Mouse (Mus musculus) cerebral cortex, adult 2 months (tissue): ENCODE results near the gene Amotl1.

Experiments used
- WGBS: fragments of 180-500 bp; shearing (Covaris S2); methylation state at CpG from one replicate; pipeline ENCODE4 v1.1.7; 2018; 5-methylcytosine and 5-hydroxymethylcytosine counted together

Amotl1 gene

DNA sequence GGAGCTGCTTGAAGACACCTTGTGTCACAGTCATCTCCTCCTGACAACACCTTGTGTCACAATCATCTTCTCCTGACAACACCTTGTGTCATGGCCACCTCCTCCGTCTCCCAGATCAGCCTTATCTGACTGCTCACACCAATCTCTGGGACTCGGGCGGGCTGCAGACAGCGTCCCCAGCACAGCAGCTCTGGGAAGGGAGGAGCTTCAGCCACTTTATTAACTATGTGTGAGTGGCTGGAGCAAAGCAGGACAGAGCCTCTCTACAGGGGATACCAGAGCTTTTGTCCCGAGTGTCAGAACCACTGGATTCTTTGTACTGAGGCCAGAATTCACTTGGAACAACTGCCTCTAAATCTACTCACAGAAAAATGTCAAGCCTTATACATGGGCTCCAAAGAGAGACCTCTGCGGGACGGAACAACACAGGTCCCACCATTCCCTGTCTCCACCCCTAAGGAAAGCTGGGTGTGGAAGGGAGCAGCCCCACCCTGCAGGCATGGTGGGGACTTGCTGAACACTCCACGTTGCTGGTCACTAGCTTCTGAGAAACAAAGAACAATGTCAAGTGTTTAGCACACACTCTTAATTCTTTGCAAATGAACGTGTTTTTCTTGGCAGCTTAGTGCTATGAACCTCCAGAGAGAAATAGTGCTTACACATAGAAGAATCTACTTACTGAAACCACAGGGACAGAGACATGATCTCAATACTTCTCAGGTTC is 100.7 kb downstream of the Amotl1 start:
- 68% methylated on average over 9 of the region's 9 CpGs for WGBS

DNA sequence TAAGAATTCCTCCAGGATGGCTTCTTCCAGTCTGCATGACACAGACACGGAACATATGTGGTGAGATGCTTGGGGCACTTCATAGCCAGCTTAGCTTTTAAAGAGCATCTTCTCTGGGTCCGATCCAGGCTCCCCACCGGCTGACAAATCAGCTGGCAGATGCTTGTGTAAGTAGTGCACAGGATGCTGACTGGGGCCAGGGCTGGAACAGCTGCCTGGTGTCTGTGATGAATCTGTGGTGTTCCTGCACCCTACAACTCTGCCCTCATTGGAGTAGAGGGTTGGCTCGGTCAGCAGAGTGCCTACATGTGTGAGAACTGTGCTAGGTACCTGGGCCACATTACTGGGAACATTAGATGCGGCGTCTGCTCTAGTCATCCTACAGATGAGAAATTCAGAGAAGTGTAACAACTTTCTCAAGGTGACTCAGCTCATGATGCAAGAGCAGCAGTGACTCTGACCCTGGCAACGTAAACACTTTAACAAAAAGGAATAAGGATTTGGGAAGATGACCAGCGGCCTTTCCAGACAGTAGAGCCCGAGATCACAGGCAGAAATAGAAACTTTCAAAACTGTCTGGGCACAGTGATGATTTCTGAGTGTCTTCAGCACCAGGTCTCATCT is 109.9 kb downstream of the Amotl1 start:
- 75% methylated on average over 9 of the region's 9 CpGs for WGBS

DNA sequence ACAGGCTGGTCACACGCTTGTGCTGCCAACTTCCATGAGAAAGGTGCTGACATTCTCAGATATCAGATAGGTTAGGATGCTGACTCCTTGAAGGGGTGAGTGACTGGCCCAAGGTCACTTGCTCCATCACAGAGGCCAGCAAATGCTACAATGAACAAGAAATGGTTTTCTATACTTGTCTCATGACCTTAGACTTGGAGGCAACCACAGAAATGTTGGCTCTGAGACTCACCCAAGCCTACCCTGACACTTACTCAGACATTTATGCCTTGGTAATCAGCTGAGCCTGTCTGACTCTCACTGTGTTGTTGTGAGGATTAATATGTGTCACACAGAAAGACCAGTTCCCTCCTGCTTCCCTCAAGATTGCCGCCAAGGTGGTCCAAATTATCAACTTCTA is 111.2 kb downstream of the Amotl1 start:
- WGBS: 99% methylated on average over 2 of the region's 2 CpGs

DNA sequence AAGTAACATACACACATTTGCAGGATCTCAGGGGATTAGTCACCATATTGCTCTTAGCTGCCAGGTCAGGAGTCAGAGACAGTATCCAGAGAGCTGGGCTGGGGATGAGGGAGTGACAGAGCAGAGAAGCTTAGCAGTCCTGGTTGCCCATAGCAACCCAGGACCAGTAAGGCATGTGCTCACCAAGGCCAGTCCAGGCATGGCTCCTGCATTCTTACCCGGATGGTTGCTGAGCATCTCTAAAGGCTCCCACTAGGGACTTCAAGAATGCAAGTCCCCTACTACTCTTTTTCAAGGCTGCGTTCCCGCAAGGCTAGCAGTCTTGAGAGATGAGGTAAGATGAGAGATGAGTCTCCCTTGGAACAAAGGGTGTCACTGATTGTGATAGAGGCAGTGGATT is 112.6 kb downstream of the Amotl1 start:
- 43% methylated on average over 3 of the region's 3 CpGs for WGBS

DNA sequence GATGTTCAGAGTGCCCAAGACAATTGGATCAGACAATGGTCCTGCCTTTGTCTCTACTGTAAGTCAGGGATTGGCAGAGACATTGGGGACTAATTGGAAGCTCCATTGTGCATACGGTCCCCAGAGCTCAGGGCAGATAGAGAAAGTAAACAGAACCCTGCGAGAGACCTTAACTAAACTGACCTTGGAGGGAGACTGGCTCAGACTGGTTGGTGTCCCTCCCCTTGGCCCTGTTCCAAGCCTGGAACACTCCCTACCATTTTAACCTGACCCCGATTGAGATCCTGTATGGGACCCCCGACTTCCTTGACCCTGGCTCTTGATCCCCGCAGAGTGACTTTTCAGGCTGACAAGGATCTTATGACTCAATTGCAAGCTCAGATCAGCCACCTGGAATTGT is 114.9 kb downstream of the Amotl1 start:
- WGBS: 81% methylated on average over 5 of the region's 5 CpGs

DNA sequence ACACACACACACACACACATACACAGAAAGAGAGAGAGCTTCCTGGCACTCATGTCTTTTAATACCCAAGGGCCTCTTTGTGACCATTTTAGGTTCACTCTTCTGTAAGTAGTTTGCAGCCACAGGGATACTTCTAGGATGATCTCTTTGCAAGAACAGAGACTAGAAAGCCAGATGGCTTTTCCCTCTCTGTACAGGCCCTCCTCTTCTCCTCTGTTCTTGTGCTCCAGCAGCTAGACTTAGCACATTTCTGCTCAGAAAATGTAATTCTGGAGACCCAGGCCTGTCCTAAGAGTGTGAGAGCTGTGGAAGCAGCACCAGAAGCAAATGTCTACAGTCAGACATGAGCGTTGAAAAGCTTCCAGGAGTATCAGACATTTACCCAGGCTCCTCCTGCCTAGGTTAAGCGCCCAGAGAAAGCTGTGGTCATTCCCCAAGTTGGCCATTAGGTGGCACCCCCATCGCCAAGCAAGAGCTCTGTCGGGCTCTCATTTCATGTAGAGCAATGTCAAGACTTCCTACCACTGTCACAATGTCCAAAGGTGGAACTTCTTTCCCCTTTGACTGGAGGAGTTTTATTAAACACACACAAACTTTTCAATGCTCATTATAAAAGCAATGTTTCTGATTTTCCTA is 121.3 kb downstream of the Amotl1 start:
- 7% methylated on average over 4 of the region's 4 CpGs for WGBS

DNA sequence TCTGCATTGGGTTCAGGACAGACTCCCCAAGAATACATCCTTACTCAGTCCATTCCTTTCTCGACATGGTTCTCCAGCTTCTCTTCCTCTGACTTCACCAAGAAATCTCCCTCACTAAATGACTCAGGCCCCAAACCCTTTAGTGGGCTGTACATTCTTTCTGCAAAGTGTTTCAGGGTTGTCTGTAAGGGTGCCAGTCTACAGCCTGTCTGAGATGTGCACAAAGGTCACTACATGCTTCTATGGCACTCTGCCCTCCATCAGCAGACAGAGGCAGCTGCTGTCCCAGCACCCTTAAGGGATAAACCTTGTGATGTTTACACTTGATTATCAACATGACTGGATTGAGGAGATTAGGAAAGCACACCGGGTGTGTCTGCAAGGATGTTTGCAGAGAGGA is 123.2 kb downstream of the Amotl1 start:
- 69% methylated on average over 2 of the region's 2 CpGs for WGBS

DNA sequence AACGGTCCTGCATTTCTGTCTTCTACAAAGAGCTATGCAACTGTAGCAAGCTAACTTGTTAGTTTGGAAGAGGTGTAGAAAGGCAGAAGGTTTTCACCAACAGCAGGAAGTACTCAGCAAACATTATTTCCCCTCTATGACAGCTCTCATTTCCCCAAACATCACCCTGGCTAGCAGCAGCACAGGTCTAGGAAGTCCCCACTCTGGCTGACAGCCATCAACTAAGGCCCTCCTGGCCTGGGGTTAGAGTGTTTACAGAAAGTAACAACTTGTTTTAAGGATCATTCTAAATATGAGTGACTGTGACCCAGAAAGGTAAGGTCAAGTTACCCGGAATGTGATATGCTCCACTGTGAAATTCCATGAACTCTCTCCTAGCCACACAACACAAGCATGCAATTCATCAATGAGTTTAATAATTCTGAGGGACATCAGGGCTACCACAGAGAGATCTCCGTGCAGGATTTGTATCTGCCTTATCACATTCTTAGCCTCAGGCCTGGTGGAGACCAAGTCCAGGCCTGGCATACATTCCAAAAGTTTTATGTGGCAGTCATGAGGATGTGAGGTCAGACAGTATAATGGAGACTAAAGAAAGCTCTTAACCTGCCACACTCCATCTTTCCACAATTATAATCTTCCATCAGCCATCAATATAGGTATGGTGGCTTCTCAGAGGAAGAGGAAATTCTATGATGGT is 123.7 kb downstream of the Amotl1 start:
- WGBS: 81% methylated on average over 3 of the region's 3 CpGs

DNA sequence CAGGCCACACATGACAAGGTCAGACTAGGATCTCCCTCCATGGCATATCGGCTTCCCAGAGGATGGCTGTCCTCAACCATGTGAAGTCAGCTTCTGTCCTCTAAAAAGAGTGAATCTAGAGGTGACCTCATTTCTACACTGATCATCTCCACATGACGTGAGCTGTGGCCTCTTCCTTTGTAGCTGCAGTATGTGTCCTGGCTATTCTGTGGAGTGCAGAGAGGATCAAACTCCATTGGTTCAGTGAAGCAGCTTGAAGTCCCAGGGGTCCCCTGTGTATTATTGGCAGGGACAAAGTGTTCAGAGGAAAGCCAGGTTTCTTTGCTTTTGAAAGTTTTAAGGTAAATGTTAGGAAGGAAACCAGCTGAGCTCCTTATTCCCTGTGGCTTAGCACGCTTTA is 126.8 kb downstream of the Amotl1 start:
- WGBS: 79% methylated on average over 3 of the region's 3 CpGs

DNA sequence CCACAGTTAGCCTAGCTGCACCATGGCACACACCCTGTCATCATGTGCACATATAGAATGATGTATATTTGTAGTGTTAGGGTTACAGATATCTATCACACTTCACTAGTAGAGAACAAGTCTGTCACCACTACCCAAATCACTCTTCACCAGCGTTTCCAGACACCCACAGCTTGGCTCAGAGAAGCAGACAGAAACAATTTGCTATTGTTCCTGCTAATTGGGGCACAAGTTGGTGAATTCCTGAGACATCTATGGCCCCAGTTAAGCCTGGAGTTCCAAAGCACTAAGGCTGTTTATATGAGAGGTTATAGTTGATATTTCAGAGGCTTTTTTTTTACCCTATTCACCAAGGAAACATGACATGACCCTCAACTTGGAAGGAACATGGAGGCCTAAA is 127.6 kb downstream of the Amotl1 start:
- WGBS: 44% methylated on average over 1 of the region's 1 CpGs

DNA sequence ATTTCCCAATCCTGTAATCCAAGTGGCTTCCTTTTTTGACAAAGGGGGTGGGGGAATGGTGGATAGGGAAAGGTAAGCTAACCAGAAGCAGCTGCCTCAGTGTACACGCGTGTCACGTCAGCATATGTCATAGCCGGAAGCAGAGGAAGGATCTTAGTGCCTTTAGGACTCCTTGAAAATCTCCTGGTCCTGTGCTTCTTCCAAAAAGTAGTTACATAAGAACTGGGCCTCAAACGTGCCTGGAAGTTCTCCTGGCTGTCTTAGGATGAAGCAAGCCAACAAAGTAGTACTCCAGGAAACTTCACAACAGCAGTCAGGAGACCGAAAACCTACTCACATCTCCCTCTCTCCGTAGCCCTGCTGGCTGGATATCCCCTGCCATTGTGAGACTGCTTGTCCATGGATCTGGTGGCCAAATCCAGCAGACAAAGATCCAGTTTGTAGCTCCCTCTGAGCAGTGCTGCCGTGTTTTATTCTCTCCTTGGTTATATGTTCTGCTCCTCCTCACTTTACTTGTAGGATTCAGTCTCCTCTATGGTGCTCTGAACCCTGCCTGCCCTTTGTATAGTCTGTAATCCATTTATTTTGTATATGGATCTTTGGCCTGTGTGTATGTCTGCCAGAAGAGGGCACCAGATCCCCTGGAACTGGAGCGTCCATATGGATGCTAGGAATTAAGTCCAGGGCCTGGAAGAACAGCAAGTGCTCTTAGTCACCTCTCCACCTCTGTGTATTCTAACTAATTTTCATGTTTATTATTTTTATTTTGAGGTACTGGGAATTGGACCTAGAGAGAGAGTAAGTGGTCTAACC is 132.0 kb downstream of the Amotl1 start:
- 65% methylated on average over 9 of the region's 9 CpGs for WGBS

DNA sequence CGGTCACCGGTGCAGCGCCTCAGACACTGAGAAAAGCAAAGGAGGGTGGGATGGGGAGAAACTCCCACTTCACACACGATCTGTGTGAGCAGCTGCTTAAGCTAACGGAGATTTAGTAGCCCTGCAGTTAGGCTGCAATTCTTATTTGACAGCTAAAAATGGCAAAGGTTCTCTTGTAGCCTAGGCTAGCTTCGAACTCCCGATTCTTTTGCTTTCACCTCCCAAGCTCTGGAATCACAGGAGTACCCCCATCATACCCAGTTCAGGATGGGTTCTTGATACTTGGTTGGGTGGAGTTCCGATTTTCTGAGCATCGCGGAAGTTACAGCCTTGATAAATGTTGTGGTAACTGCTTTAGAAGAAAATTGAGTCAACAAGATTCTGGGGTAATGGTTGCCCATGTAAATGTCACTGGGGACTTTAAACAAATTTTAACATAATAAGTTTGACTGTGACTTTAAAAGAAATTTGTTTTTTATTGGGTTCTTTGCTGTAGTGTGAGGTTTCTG is 143.9 kb downstream of the Amotl1 start:
- WGBS: 3% methylated on average over 10 of the region's 10 CpGs

DNA sequence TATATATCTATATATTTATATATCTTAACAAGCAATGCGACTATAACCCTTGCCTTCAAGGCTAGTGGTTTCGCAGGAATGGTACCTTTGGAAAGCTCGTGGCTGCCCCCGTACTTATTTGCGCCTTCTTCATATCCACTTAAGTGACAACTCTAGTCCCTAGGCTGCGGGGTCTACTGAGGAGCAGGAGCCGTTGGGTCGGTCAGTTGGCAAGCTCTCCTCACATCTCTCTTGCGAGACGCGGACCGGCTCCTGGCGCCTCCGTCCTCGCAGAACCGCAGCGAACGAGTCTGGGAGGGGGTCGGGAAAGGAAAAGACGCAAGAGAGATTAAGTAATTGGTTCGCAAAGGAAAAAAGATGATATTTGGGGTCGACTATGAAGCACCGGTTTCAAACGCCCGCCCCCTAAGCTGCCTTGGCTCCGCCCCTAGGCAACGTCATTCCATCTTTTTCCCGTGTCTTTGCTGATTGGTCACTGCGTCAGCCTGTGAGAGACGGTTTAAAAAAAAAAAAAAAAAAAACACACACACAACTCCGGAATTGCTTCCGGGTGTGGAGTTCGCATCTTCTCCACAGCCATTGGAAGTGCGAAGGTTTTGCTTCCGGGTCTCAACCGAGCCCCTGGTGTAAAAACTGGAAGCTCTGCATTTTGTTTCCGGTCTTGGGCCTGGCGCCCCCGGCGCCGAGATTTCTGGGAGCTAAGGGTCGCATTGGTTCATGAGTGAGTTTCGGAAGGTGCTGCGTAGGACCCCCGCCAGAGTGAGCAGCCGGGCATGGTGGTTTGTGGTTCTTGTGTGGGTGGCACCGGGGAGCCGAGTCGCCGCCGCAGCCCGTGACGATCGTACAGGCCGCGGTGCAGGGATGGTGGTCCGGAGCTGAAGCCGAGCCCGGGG is 144.6 kb downstream of the Amotl1 start, which contains the start of the genes Kdm4d and Cwc15:
Kdm4d (minus strand) TSS at position 460 of the 893 bp plus-strand sequence.
Cwc15 (plus strand) TSS at position 595 of the 893 bp plus-strand sequence.
- under 1% methylated on average over 59 of the region's 59 CpGs for WGBS

DNA sequence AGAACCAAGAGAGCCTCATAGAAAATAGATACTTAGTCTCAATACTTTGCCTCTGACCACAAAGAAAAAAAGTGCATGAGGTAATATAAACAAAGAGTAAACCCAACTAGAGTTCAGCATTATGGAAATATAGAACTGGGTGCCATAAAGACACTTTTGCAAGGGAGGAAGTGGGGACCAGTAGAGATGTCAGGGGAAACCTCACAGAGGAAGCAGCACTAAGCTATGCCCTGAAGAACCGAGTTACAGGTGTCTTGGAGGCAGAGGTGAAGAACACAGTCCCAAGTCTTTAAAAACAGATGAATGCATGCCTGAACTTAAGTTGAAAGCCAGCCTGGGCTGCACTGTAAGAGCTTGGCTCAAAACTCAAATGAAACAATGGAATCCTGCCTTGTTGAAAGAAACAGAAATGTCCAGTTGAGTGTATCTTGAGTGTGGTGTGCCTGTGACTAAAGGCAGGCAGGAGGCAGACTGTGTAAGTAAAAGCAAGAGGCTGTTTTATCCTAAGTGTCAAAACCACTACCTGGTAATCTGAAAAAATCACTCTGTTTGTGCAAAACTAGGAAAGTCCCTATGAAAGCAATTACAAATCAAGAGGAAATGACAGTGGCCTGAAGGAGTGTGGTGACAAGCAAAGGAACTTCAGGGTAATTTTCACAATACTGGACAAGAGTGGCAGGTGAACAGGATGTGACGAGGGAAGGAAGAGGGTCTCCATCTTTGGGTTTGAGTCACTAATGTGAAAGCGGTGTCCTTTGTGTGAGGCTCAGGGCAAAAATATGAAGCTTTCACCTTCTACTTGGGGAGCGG is 145.8 kb downstream of the Amotl1 start:
- WGBS: 80% methylated on average over 4 of the region's 4 CpGs
